Mouse (Mus musculus): ENCODE results near the gene Urod.

DNA sequence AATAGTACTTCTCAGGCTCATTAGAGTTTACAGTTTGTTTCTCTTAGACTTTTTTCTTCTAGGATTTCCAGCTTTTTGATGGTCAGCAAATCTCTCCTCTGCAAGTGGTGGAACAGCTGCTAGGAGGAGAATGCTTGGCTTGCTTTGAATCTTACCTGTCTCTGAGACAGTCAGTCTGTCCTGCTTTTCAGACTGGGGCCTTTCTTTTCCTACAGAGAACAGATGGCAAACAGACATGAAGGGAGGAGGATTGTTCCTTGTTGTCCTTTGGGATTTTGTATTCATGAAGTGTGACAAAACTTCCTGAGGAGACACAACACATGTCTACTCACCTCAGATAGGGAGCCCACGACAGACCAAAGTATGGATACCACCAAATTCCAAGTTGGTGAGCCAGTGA lies 46.6 kb upstream of the Urod start:
- TF ChIP-seq CTCF (IDR thresholded peaks at IDR 0.05) = no peak
- no peak for TF ChIP-seq POLR2A (IDR thresholded peaks at IDR 0.05; ENCODE audit: insufficient read depth, low read depth, low read length)
